ENCODE assay signal across 13 mouse cellular contexts in genomic region chr6:72882661-72883458, GRCm38 (mm10). TPM values are rescaled to one million over a fixed set of nuclear protein-coding genes. Genes with fewer than 3 reads are reported as not detected.
DNase-seq lines count a peak whose midpoint lies in the region; ATAC-seq lines count a peak whose summit lies in the region.
"Had no signal": no experiment of that assay in that cellular context is flagged by ENCODE, and none has a peak within 500 bp of the region (broad histone marks: within the 10 kb centered on the region; RNA-seq: fewer than 3 reads in every experiment).

No protein-coding gene starts in this region.

- ATAC-seq in lung, embryonic 16.5 days (ENCODE audit: low read depth): peak; percentile 48; the same call in 1 of the 2 replicates
- no peak for ATAC-seq in embryonic facial prominence, embryonic 13.5 days (ENCODE audit: insufficient number of reproducible peaks, insufficient read depth, low FRiP score, low TSS enrichment, low read depth)
- no peak for ATAC-seq in forebrain, embryonic 13.5 days
- ATAC-seq: activated CD4-positive, CD25-positive, alpha-beta regulatory T cell, adult 4 months; forebrain, embryonic 15.5 days had no signal

- DNase-seq in heart, adult 11 months: peak; percentile 95
- DNase-seq in heart, adult 8-10 months (ENCODE audit: low spot score): no peak
- DNase-seq in lung, adult 18-20 months: no peak
- peak; percentile 13 for DNase-seq in lung, postnatal 14 days
- DNase-seq in adrenal gland, adult 2 months: no peak
- DNase-seq: kidney, adult 18-20 months; thymus, postnatal 4 days had no signal

- H3K9ac ChIP-seq in lung, embryonic 16.5 days (ENCODE audit: low read length): no peak overlapping the region
- no peak overlapping the region for H3K9ac ChIP-seq in embryonic facial prominence, embryonic 13.5 days
- H3K9ac ChIP-seq in forebrain, embryonic 13.5 days: no peak overlapping the region
- H3K9ac ChIP-seq: forebrain, embryonic 15.5 days had no signal

- no peaks in the 10 kb centered on the region for H3K36me3 ChIP-seq in lung, embryonic 16.5 days (ENCODE audit: control insufficient read depth, insufficient read depth, low read length)
- H3K36me3 ChIP-seq in embryonic facial prominence, embryonic 13.5 days: peaks cover 10% of the 10 kb centered on the region; the same call in 1 of the 2 replicates
- H3K36me3 ChIP-seq in forebrain, embryonic 13.5 days (ENCODE audit: poor library complexity, severe bottlenecking): no peaks in the 10 kb centered on the region
- H3K36me3 ChIP-seq: forebrain, embryonic 15.5 days had no signal

- peak overlapping the region; percentile 28; the same call in 1 of the 2 replicates for H3K27ac ChIP-seq in lung, embryonic 16.5 days (ENCODE audit: low read length)
- peak overlapping the region; percentile 23; the same call in 1 of the 2 replicates for H3K27ac ChIP-seq in embryonic facial prominence, embryonic 13.5 days
- H3K27ac ChIP-seq in forebrain, embryonic 13.5 days: no peak overlapping the region
- H3K27ac ChIP-seq: forebrain, embryonic 15.5 days; layer of hippocampus, adult 2 months had no signal

- WGBS in lung, embryonic 16.5 days: 57% methylated on average over 8 of the region's 8 CpGs
- 70% methylated on average over 8 of the region's 8 CpGs for WGBS in embryonic facial prominence, embryonic 13.5 days
- 94% methylated on average over 8 of the region's 8 CpGs for whole genome bisulfite sequencing in forebrain, embryonic 13.5 days

- no peak overlapping the region for H3K4me3 ChIP-seq in lung, embryonic 16.5 days (ENCODE audit: low read length)
- H3K4me3 ChIP-seq in embryonic facial prominence, embryonic 13.5 days: no peak overlapping the region
- H3K4me3 ChIP-seq in forebrain, embryonic 13.5 days: no peak overlapping the region
- H3K4me3 ChIP-seq: forebrain, embryonic 15.5 days; layer of hippocampus, adult 2 months had no signal

- no peaks in the 10 kb centered on the region for H3K27me3 ChIP-seq in lung, embryonic 16.5 days (ENCODE audit: control insufficient read depth, insufficient read depth, low read depth, low read length)
- no peaks in the 10 kb centered on the region for H3K27me3 ChIP-seq in embryonic facial prominence, embryonic 13.5 days
- no peaks in the 10 kb centered on the region for H3K27me3 ChIP-seq in forebrain, embryonic 13.5 days
- H3K27me3 ChIP-seq: forebrain, embryonic 15.5 days had no signal

- H3K4me1 ChIP-seq in lung, embryonic 16.5 days (replicated peaks; ENCODE audit: control insufficient read depth, insufficient read depth, low read length): peaks cover 14% of the 10 kb centered on the region
- peaks cover 26% of the 10 kb centered on the region for H3K4me1 ChIP-seq in embryonic facial prominence, embryonic 13.5 days
- H3K4me1 ChIP-seq in forebrain, embryonic 13.5 days: no peaks in the 10 kb centered on the region
- H3K4me1 ChIP-seq: forebrain, embryonic 15.5 days had no signal

- no peaks in the 10 kb centered on the region for H3K9me3 ChIP-seq in lung, embryonic 16.5 days (ENCODE audit: control insufficient read depth, low read length)
- H3K9me3 ChIP-seq in embryonic facial prominence, embryonic 13.5 days: no peaks in the 10 kb centered on the region
- no peaks in the 10 kb centered on the region for H3K9me3 ChIP-seq in forebrain, embryonic 13.5 days (replicated peaks)
- H3K9me3 ChIP-seq: forebrain, embryonic 15.5 days had no signal

- H3K4me2 ChIP-seq in lung, embryonic 16.5 days (ENCODE audit: low read depth, low read length): no peak overlapping the region
- no peak overlapping the region for H3K4me2 ChIP-seq in embryonic facial prominence, embryonic 13.5 days
- H3K4me2 ChIP-seq in forebrain, embryonic 13.5 days: no peak overlapping the region
- H3K4me2 ChIP-seq: forebrain, embryonic 15.5 days had no signal

RNA-seq across cellular contexts. Expression of gene Kcmf1, which starts 16.9 kb away (rescaled TPM):
- 100 to 1,000 TPM in 1 of 4 experiments, 10 to 100 TPM in 3; 86.4 to 102 (median 90.7) TPM for total RNA-seq in heart, adult 8-10 months (2022)
- 26.6 and 30.6 TPM in 2 replicates for polyA plus RNA-seq in lung, embryonic 16.5 days (2015; fragmentation: Nextera tagmentation; extraction: Ambion mirVana)
- polyA plus RNA-seq in embryonic facial prominence, embryonic 13.5 days (2015; fragmentation: Nextera tagmentation; extraction: Ambion mirVana): 31.7 and 36.4 TPM in 2 replicates
- 100 to 1,000 TPM in 1 of 2 experiments, 10 to 100 TPM in 1; 77.9 to 108 TPM for total RNA-seq in adrenal gland, adult 2 months (2021)
- polyA plus RNA-seq in adrenal gland, adult 2 months (2012; rRNA removed): 213 and 217 TPM in 2 replicates
- polyA plus RNA-seq in forebrain, embryonic 13.5 days (2015; fragmentation: Nextera tagmentation; extraction: Ambion mirVana): 28.4 and 28.8 TPM in 2 replicates

Comparison
In these comparisons a context has a peak if more than half of its experiments do, and no peak if none do; other contexts are left out.
1. DNase-seq: peak in heart, adult 11 months (single experiment) and lung, postnatal 14 days (single experiment); none in heart, adult 8-10 months (single experiment), lung, adult 18-20 months (0 of 2) and adrenal gland, adult 2 months (single experiment).